Mouse (Mus musculus) MEL (cell line): ENCODE results near the gene Pla2g2c. TPM values are rescaled to one million over a fixed set of nuclear protein-coding genes. Genes with fewer than 3 reads are reported as not detected.

ENCODE experiments used
- DNase-seq: peaks from one replicate; pipeline ENCODE4 v3.0.0; 2011; ENCODE audit warnings: low read depth, low spot score
- H3K27ac ChIP-seq: 2 replicates; pipeline ENCODE4 v1.5.1; 2012; ENCODE audit warnings: low read depth, mild to moderate bottlenecking, control low read depth, low read length, moderate library complexity; ENCODE audit not compliant: control insufficient read depth
- H3K27me3 ChIP-seq, 2 experiments: fragments of 150-350 bp in 1 of 2; sonication (generic) in 1 of 2; 2 replicates each; pipeline ENCODE4 v1.6.1; 2012; ENCODE audit warnings: low read length in 2 of 2, mild to moderate bottlenecking in 2 of 2, improper control_type of control experiment in 1 of 2, moderate library complexity in 1 of 2; ENCODE audit not compliant: insufficient read depth in 2 of 2, control insufficient read depth in 1 of 2
- H3K36me3 ChIP-seq, 2 experiments: 2 replicates each; pipeline ENCODE4 v1.6.1; 2012 to 2014; ENCODE audit warnings: low read length in 2 of 2, improper control_type of control experiment in 1 of 2, inconsistent platforms in 1 of 2, mild to moderate bottlenecking in 1 of 2; ENCODE audit not compliant: insufficient read depth in 2 of 2, control insufficient read depth in 1 of 2
- H3K4me1 ChIP-seq, 2 experiments: fragments of 150-350 bp in 1 of 2; sonication (generic) in 1 of 2; 2 replicates each; pipeline ENCODE4 v1.6.1; 2012; ENCODE audit warnings: low read length in 2 of 2, improper control_type of control experiment in 1 of 2, mild to moderate bottlenecking in 1 of 2; ENCODE audit not compliant: insufficient read depth in 2 of 2, control insufficient read depth in 1 of 2
- H3K4me3 ChIP-seq, 2 experiments: fragments of 150-350 bp in 1 of 2; sonication (generic) in 1 of 2; 2 replicates each; pipeline ENCODE4 v1.5.1; 2012; ENCODE audit warnings: low read depth in 2 of 2, low read length in 2 of 2, mild to moderate bottlenecking in 2 of 2, moderate library complexity in 2 of 2, control low read depth in 1 of 2, improper control_type of control experiment in 1 of 2; ENCODE audit not compliant: control insufficient read depth in 1 of 2, insufficient read depth in 1 of 2
- H3K79me2 ChIP-seq: 2 replicates; pipeline ENCODE4 v1.6.1; 2012; ENCODE audit warnings: mild to moderate bottlenecking, low read length, moderate library complexity; ENCODE audit not compliant: control insufficient read depth, poor library complexity, insufficient read depth
- H3K9ac ChIP-seq: 2 replicates; pipeline ENCODE4 v1.6.1; 2012; ENCODE audit warnings: low read depth, mild to moderate bottlenecking, control low read depth, low read length, moderate library complexity; ENCODE audit not compliant: control insufficient read depth, poor library complexity, severe bottlenecking
- H3K9me3 ChIP-seq: fragments of 150-350 bp; sonication (generic); replicated peaks from 2 replicates; pipeline ENCODE4 v1.6.1; 2012; ENCODE audit warnings: mild to moderate bottlenecking, low read length, improper control_type of control experiment, moderate library complexity; ENCODE audit not compliant: insufficient read depth
- BHLHE40 ChIP-seq: IDR thresholded peaks from 2 replicates; pipeline ENCODE4 v1.6.1; 2012; ENCODE audit warnings: low read depth, mild to moderate bottlenecking, inconsistent platforms, low read length, improper control_type of control experiment, borderline replicate concordance
- E2F4 ChIP-seq: IDR thresholded peaks from 2 replicates; pipeline ENCODE4 v1.6.1; 2011; ENCODE audit warnings: low read depth, low read length, improper control_type of control experiment, borderline replicate concordance
- ELF1 ChIP-seq: IDR thresholded peaks from 2 replicates; pipeline ENCODE4 v1.6.1; 2014; ENCODE audit warnings: low read depth, mild to moderate bottlenecking, inconsistent platforms, low read length, improper control_type of control experiment, moderate library complexity
- ETS1 ChIP-seq: IDR thresholded peaks from 2 replicates; pipeline ENCODE4 v1.6.1; 2012; ENCODE audit warnings: low read depth, mild to moderate bottlenecking, inconsistent platforms, low read length, improper control_type of control experiment, moderate library complexity
- GABPA ChIP-seq: IDR thresholded peaks from 2 replicates; pipeline ENCODE4 v1.6.1; 2012; ENCODE audit warnings: low read depth, mild to moderate bottlenecking, inconsistent platforms, low read length, improper control_type of control experiment, moderate library complexity
- HCFC1 ChIP-seq: IDR thresholded peaks from 2 replicates; pipeline ENCODE4 v1.6.1; 2012; ENCODE audit warnings: low read depth, mild to moderate bottlenecking, inconsistent platforms, low read length, improper control_type of control experiment, moderate library complexity
- JUND ChIP-seq: IDR thresholded peaks from 2 replicates; pipeline ENCODE4 v1.6.1; 2011; ENCODE audit warnings: low read depth, mild to moderate bottlenecking, improper control_type of control experiment, low read length
- MAX ChIP-seq: IDR thresholded peaks from 2 replicates; pipeline ENCODE4 v1.6.1; 2011; ENCODE audit warnings: low read length, improper control_type of control experiment
- NELFE ChIP-seq: IDR thresholded peaks from 2 replicates; pipeline ENCODE4 v1.6.1; 2011; ENCODE audit warnings: low read depth, low read length, improper control_type of control experiment
- RAD21 ChIP-seq: IDR thresholded peaks from 2 replicates; pipeline ENCODE4 v1.6.1; 2011; ENCODE audit warnings: mild to moderate bottlenecking, low read depth, low read length, improper control_type of control experiment
- SMC3 ChIP-seq: IDR thresholded peaks from 2 replicates; pipeline ENCODE4 v1.6.1; 2011; ENCODE audit warnings: low read depth, low read length, improper control_type of control experiment
- TAL1 ChIP-seq: IDR thresholded peaks from 2 replicates; pipeline ENCODE4 v1.6.1; 2012; ENCODE audit warnings: mild to moderate bottlenecking, inconsistent platforms, low read length, moderate library complexity, mixed read lengths
- TCF12 ChIP-seq: IDR thresholded peaks from 2 replicates; pipeline ENCODE4 v1.6.1; 2014; ENCODE audit warnings: low read depth, mild to moderate bottlenecking, inconsistent platforms, low read length, improper control_type of control experiment, moderate library complexity
- USF1 ChIP-seq: IDR thresholded peaks from 2 replicates; pipeline ENCODE4 v1.6.1; 2014; ENCODE audit warnings: low read depth, mild to moderate bottlenecking, inconsistent platforms, low read length, improper control_type of control experiment, moderate library complexity
- USF2 ChIP-seq, 2 experiments: IDR thresholded peaks; 2 replicates each; pipeline ENCODE4 v1.6.1; 2011 to 2012; ENCODE audit warnings: improper control_type of control experiment in 2 of 2, low read length in 2 of 2, borderline replicate concordance in 1 of 2, inconsistent platforms in 1 of 2, low read depth in 1 of 2, mild to moderate bottlenecking in 1 of 2; ENCODE audit not compliant: insufficient read depth in 1 of 2
- ZC3H11A ChIP-seq: IDR thresholded peaks from 2 replicates; pipeline ENCODE4 v1.6.1; 2012; ENCODE audit warnings: low read depth, mild to moderate bottlenecking, inconsistent platforms, low read length, improper control_type of control experiment
- ZKSCAN1 ChIP-seq: IDR thresholded peaks from 2 replicates; pipeline ENCODE4 v1.6.1; 2012; ENCODE audit warnings: low read depth, mild to moderate bottlenecking, inconsistent platforms, low read length, improper control_type of control experiment, moderate library complexity
- ZMIZ1 ChIP-seq: IDR thresholded peaks from 2 replicates; pipeline ENCODE4 v1.6.1; 2012; ENCODE audit warnings: low read depth, mild to moderate bottlenecking, inconsistent platforms, low read length, improper control_type of control experiment, moderate library complexity
- polyA plus RNA-seq, 2 experiments: library from polyadenylated mRNA; stranded (reverse) in 1 of 2; unstranded in 1 of 2; fragments of >175 nt in 1 of 2; fragments of >200 nt in 1 of 2; gene quantifications; 2 replicates each; pipeline versions ENCODE4 v1.2.1 to v1.2.4; 2012; ENCODE audit warnings: low replicate concordance in 2 of 2, low read depth in 1 of 2; ENCODE audit not compliant: insufficient read length in 2 of 2, insufficient read depth in 1 of 2, missing spikeins in 1 of 2
- total RNA-seq: library from RNA; depleted of rRNA; stranded (reverse); fragments of 300-350 nt; gene quantifications from 2 replicates; pipeline ENCODE4 v1.2.3, GENCODE M21; 2012

Gene Pla2g2c
- total and polyA plus RNA-seq, 3 experiments, result not detected

GRCm38 (mm10) chr4:138782098-138782497 is 57.5 kb downstream of the Pla2g2c start:
- H3K27me3 ChIP-seq, result no peaks in the 10 kb centered on the region
- DNase-seq, result no peak
- H3K36me3 ChIP-seq, result no peaks in the 10 kb centered on the region
- no peak overlapping the region for H3K27ac ChIP-seq
- H3K9ac ChIP-seq, result no peak overlapping the region
- H3K79me2 ChIP-seq, result no peaks in the 10 kb centered on the region
- TF ChIP-seq BHLHE40 (no peak), ZMIZ1 (no peak), ETS1 (no peak), GABPA (no peak), MAX (no peak), TAL1 (no peak), ELF1 (no peak), HCFC1 (no peak), JUND (no peak), ZC3H11A (no peak), USF2 (IDR thresholded peaks at IDR 0.05; ENCODE audit: borderline replicate concordance in 1 of 2, insufficient read depth in 1 of 2, low read depth in 1 of 2, low read length in 2 of 2) (no peak), RAD21 (no peak)
- TF ChIP-seq, all 39 proteins: peak for 0
- H3K4me3 ChIP-seq, result no peak overlapping the region
- no peaks in the 10 kb centered on the region for H3K4me1 ChIP-seq
- no peaks in the 10 kb centered on the region for H3K9me3 ChIP-seq

DNA sequence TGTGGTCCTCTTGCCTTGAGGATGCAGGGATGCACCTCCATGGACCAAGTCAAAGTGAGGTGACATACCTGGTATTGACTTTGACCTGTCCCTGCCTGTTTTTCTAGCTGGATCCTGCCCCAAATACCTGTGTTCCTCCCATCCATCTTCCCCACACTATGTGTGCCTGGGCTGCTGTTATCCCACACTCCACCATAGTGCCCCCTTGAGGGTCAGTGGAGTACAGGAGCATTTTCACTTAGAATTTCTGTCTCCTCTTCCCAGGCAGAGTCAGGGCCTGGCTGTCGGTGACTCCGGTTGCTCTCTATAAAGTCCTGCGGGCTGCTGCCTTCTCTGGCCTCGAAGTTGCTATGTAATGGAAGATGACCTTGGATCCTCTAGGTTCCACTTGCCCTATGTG is 61.1 kb downstream of the Pla2g2c start:
- H3K4me1 ChIP-seq, result no peaks in the 10 kb centered on the region
- H3K36me3 ChIP-seq, result no peaks in the 10 kb centered on the region
- no peaks in the 10 kb centered on the region for H3K27me3 ChIP-seq
- H3K4me3 ChIP-seq, result no peak overlapping the region
- H3K9me3 ChIP-seq, result no peaks in the 10 kb centered on the region
- no peak overlapping the region for H3K27ac ChIP-seq
- DNase-seq, result no peak
- H3K79me2 ChIP-seq, result no peaks in the 10 kb centered on the region
- H3K9ac ChIP-seq, result no peak overlapping the region
- TF ChIP-seq BHLHE40 (no peak), USF1 (no peak)

GRCm38 (mm10) chr4:138786141-138786540 is 61.5 kb downstream of the Pla2g2c start:
- H3K9ac ChIP-seq, result no peak overlapping the region
- TF ChIP-seq ELF1 (no peak), JUND (no peak), TCF12 (no peak), TAL1 (no peak), SMC3 (no peak), NELFE (no peak), HCFC1 (no peak), E2F4 (no peak), USF1 (no peak), ZMIZ1 (no peak), ZKSCAN1 (no peak)
- TF ChIP-seq, all 39 proteins: peak for 0
- no peaks in the 10 kb centered on the region for H3K4me1 ChIP-seq
- no peaks in the 10 kb centered on the region for H3K27me3 ChIP-seq
- H3K27ac ChIP-seq, result no peak overlapping the region
- DNase-seq, result no peak
- H3K4me3 ChIP-seq, result no peak overlapping the region
- H3K79me2 ChIP-seq, result no peaks in the 10 kb centered on the region
- H3K36me3 ChIP-seq, result no peaks in the 10 kb centered on the region
- no peaks in the 10 kb centered on the region for H3K9me3 ChIP-seq
